Mouse (Mus musculus) kidney, adult 8-10 months (tissue): ENCODE results near the gene Serpinb3b.
"Not testable (repeated sequence)": the region's sequence is repeated elsewhere in the genome, so short reads cannot be mapped to it uniquely, and the experiment has no call there.

Experiments
- DNase-seq, 2 experiments: peaks; one replicate each; pipeline ENCODE4 v3.0.0; 2022

Serpinb3b gene

DNA sequence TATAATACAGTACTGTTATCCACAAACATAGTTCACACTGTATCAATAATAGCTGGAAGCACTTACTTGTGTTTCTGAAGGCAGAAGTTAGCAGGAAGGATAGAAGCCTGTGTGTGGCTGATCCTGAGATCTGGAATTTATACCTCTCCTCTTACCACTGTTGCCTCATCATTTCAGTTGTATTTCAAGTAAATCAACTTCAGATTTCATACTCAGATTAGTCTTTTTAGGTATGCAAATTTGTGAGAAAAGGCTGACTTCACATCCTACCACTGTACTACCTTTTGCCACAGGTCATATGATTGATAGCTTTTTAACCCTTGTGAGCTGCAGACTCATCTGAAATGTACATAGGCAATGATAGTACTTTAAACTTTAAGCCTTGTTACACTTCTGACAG, at the start of gene Serpinb3b, which contains the start of gene Serpinb3c:
Gene Serpinb3b (minus strand): TSS at position 101 of the 400 bp plus-strand sequence.
Gene Serpinb3c (minus strand): TSS at position 111 of the 400 bp plus-strand sequence.
- not testable (repeated sequence) for DNase-seq

DNA sequence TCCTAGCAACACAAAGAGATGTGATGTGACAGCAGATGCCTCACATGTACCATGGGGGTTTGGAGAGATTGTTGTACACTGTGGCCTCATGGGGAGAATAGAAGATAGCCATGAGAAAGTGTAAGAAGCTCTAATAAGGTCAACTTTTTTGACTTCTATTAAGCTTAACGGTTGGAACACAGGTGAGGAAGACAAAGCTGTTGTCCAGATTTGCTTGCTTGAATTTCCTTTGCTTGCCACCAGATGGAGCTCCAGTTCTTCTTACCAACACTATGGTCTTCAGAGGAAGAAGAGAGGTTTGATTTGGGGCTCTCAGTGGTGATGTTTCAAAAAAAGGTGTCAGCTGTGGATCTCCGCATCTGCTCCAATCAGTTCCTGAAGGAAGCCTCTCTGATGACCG, 35.0 kb downstream of the Serpinb3b start:
- peak in 1 of 2 experiments; percentile 7 for DNase-seq

DNA sequence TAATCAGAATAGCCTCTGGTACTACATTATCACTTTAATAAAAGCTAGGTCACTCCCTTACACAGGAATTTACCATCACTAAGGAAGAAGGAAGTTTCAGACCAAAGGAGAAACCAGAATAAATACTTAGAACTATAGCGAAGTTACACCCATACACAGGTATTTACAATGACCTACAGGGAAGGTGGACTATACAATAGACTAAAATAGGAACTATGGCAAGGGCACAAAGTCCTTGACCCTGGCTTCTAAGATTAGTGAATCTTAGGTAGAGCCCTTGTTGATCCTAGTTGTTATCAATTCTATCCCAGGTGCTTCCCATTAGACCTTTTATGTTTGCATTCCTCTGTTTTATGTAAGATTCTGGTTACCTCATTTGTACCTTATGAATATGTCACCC, 60.9 kb downstream of the Serpinb3b start:
- not testable (repeated sequence) for DNase-seq

DNA sequence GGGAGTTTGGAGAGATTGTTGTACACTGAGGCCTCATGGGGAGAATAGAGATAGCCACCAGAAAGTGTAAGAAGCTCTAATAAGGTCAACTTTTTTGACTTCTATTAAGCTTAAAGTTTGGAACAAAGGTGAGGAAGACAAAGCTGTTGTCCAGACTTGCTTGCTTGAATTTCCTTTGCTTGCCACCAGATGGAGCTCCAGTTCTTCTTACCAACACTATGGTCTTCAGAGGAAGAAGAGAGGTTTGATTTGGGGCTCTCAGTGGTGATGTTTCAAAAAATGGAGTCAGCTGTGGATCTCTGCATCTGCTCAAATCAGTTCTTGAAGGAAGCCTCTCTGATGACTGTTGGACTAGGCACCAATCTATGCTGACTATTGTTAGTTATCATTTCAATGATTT, 150.7 kb downstream of the Serpinb3b start:
- peak; percentile 1 to 13 for DNase-seq
